Mouse (Mus musculus): ENCODE measurements around the gene Gm26965. TPM values are rescaled to one million over a fixed set of nuclear protein-coding genes. Genes with fewer than 3 reads are reported as not detected.
A peak's percentile ranks its signal among the peaks of the same experiment; 100 is the strongest.

Gm26965 gene
- polyA plus RNA-seq, 2 experiments: not detected

- Histone ChIP-seq H3K4me3 (replicated peaks; ENCODE audit: low read length) (peak within 1 kb of the TSS; percentile 55), H3K36me3 (ENCODE audit: control insufficient read depth, insufficient read depth, low read length) (peaks cover 14% of the 10 kb centered on the region), H3K9ac (ENCODE audit: low read depth, low read length, severe bottlenecking) (peak within 1 kb of the TSS; percentile 61), H3K4me1 (ENCODE audit: control insufficient read depth, insufficient read depth, low read length) (peaks cover 2% of the 10 kb centered on the region; the same call in 1 of the 2 replicates), H3K27me3 (ENCODE audit: control insufficient read depth, insufficient read depth, low read length) (no peaks in the 10 kb centered on the region), H3K27ac (replicated peaks; ENCODE audit: low read depth, low read length) (peak within 1 kb of the TSS; percentile 76), H3K4me2 (replicated peaks; ENCODE audit: low read depth, low read length, severe bottlenecking) (peak within 1 kb of the TSS; percentile 64), H3K9me3 (ENCODE audit: control insufficient read depth, low read length) (no peaks in the 10 kb centered on the region)
- WGBS: under 1% methylated on average over 20 of the region's 20 CpGs
- ATAC-seq (ENCODE audit: low FRiP score, low read depth): peak; percentile 96
- DNase-seq (ENCODE audit: low spot score): peak; percentile 89
- TF ChIP-seq POLR2A (IDR thresholded peaks at IDR 0.05; ENCODE audit: borderline replicate concordance, extremely low read depth, insufficient read depth, insufficient read length): 0 out of 2 replicates have a peak, but pooled peaks have one; percentile 18
These were observed 74.6 kb downstream of the Gm26965 start, which contains the start of gene Zfp874a for GRCm38 (mm10) chr13:67451172-67452020. TSS of gene Zfp874a (minus strand) at chr13:67451624.

Other genes with a start within 250 kb of the Gm26965 start
- 1.5 and 2.0 TPM in 2 replicates for gene Zfp458, start 247.7 kb downstream of the Gm26965 start, polyA plus RNA-seq (2012; rRNA removed)
- gene Zfp458, start 247.7 kb downstream of the Gm26965 start, polyA plus RNA-seq (2014; fragmentation: Nextera tagmentation; extraction: Ambion mirVana): 1.6 and 2.5 TPM in 2 replicates
- gene Zfp457, start 219.7 kb downstream of the Gm26965 start, polyA plus RNA-seq (2012; rRNA removed): 1.3 and 1.6 TPM in 2 replicates
- gene Zfp457, start 219.7 kb downstream of the Gm26965 start, polyA plus RNA-seq (2014; fragmentation: Nextera tagmentation; extraction: Ambion mirVana): 0.54 and 0.85 TPM in 2 replicates
- 3.3 and 4.1 TPM in 2 replicates for gene Zfp595, start 193.6 kb downstream of the Gm26965 start, polyA plus RNA-seq (2012; rRNA removed)
- 3.1 and 3.8 TPM in 2 replicates for gene Zfp595, start 193.6 kb downstream of the Gm26965 start, polyA plus RNA-seq (2014; fragmentation: Nextera tagmentation; extraction: Ambion mirVana)
- gene Gm28044, start 165.6 kb downstream of the Gm26965 start, polyA plus RNA-seq (2012; rRNA removed): not detected in 2 replicates
- not detected in 2 replicates for gene Gm28044, start 165.6 kb downstream of the Gm26965 start, polyA plus RNA-seq (2014; fragmentation: Nextera tagmentation; extraction: Ambion mirVana)
- 0.95 and 0.99 TPM in 2 replicates for gene Zfp953, start 165.5 kb downstream of the Gm26965 start, polyA plus RNA-seq (2012; rRNA removed)
- gene Zfp953, start 165.5 kb downstream of the Gm26965 start, polyA plus RNA-seq (2014; fragmentation: Nextera tagmentation; extraction: Ambion mirVana): 1.4 and 1.5 TPM in 2 replicates
- 0.15 and 0.38 TPM in 2 replicates for gene Gm28041, start 150.4 kb downstream of the Gm26965 start, polyA plus RNA-seq (2012; rRNA removed)
- 0.68 and 0.87 TPM in 2 replicates for gene Gm28041, start 150.4 kb downstream of the Gm26965 start, polyA plus RNA-seq (2014; fragmentation: Nextera tagmentation; extraction: Ambion mirVana)
- gene Zfp456, start 150.3 kb downstream of the Gm26965 start, polyA plus RNA-seq (2012; rRNA removed): 0.73 and 1.1 TPM in 2 replicates
- gene Zfp456, start 150.3 kb downstream of the Gm26965 start, polyA plus RNA-seq (2014; fragmentation: Nextera tagmentation; extraction: Ambion mirVana): 1.7 and 2.7 TPM in 2 replicates
- gene Zfp429, start 126.3 kb downstream of the Gm26965 start, polyA plus RNA-seq (2012; rRNA removed): 6.1 and 7.9 TPM in 2 replicates
- gene Zfp429, start 126.3 kb downstream of the Gm26965 start, polyA plus RNA-seq (2014; fragmentation: Nextera tagmentation; extraction: Ambion mirVana): 4.8 and 7.0 TPM in 2 replicates
- gene Zfp459, start 104.7 kb downstream of the Gm26965 start, polyA plus RNA-seq (2012; rRNA removed): 0.53 and 0.72 TPM in 2 replicates
- 1.2 and 1.3 TPM in 2 replicates for gene Zfp459, start 104.7 kb downstream of the Gm26965 start, polyA plus RNA-seq (2014; fragmentation: Nextera tagmentation; extraction: Ambion mirVana)
- gene Zfp874a, start 74.5 kb downstream of the Gm26965 start, polyA plus RNA-seq (2012; rRNA removed): 3.8 and 5.5 TPM in 2 replicates
- 9.9 and 10.8 TPM in 2 replicates for gene Zfp874a, start 74.5 kb downstream of the Gm26965 start, polyA plus RNA-seq (2014; fragmentation: Nextera tagmentation; extraction: Ambion mirVana)
- 3.9 and 4.3 TPM in 2 replicates for gene Zfp874b, start 41.9 kb downstream of the Gm26965 start, polyA plus RNA-seq (2012; rRNA removed)
- gene Zfp874b, start 41.9 kb downstream of the Gm26965 start, polyA plus RNA-seq (2014; fragmentation: Nextera tagmentation; extraction: Ambion mirVana): 2.6 and 3.3 TPM in 2 replicates
- gene Zfp58, start 25.6 kb downstream of the Gm26965 start, polyA plus RNA-seq (2012; rRNA removed): 4.9 and 7.7 TPM in 2 replicates
- gene Zfp58, start 25.6 kb downstream of the Gm26965 start, polyA plus RNA-seq (2014; fragmentation: Nextera tagmentation; extraction: Ambion mirVana): 15.1 and 15.3 TPM in 2 replicates
- 15.3 and 15.4 TPM in 2 replicates for gene Zfp87, start within 50 bp of the Gm26965 start, polyA plus RNA-seq (2012; rRNA removed)
- 26.7 and 27.0 TPM in 2 replicates for gene Zfp87, start within 50 bp of the Gm26965 start, polyA plus RNA-seq (2014; fragmentation: Nextera tagmentation; extraction: Ambion mirVana)
- 6.3 and 8.0 TPM in 2 replicates for gene Zfp748, start 27.7 kb upstream of the Gm26965 start, polyA plus RNA-seq (2012; rRNA removed)
- 12.9 and 16.1 TPM in 2 replicates for gene Zfp748, start 27.7 kb upstream of the Gm26965 start, polyA plus RNA-seq (2014; fragmentation: Nextera tagmentation; extraction: Ambion mirVana)
- 2.1 and 3.0 TPM in 2 replicates for gene Zfp729b, start 83.6 kb upstream of the Gm26965 start, polyA plus RNA-seq (2012; rRNA removed)
- 5.2 and 6.1 TPM in 2 replicates for gene Zfp729b, start 83.6 kb upstream of the Gm26965 start, polyA plus RNA-seq (2014; fragmentation: Nextera tagmentation; extraction: Ambion mirVana)
- gene Gm49345, start 111.6 kb upstream of the Gm26965 start, polyA plus RNA-seq (2012; rRNA removed): not detected in 2 replicates
- not detected in 2 replicates for gene Gm49345, start 111.6 kb upstream of the Gm26965 start, polyA plus RNA-seq (2014; fragmentation: Nextera tagmentation; extraction: Ambion mirVana)
- gene Zfp729a, start 111.6 kb upstream of the Gm26965 start, polyA plus RNA-seq (2012; rRNA removed): 2.9 and 3.5 TPM in 2 replicates
- 5.1 and 5.4 TPM in 2 replicates for gene Zfp729a, start 111.6 kb upstream of the Gm26965 start, polyA plus RNA-seq (2014; fragmentation: Nextera tagmentation; extraction: Ambion mirVana)
- 9.8 and 10.3 TPM in 2 replicates for gene Zfp738, start 160.9 kb upstream of the Gm26965 start, polyA plus RNA-seq (2012; rRNA removed)
- gene Zfp738, start 160.9 kb upstream of the Gm26965 start, polyA plus RNA-seq (2014; fragmentation: Nextera tagmentation; extraction: Ambion mirVana): 11.5 and 11.8 TPM in 2 replicates
- 3.9 and 6.1 TPM in 2 replicates for gene Zfp65, start 203.0 kb upstream of the Gm26965 start, polyA plus RNA-seq (2012; rRNA removed)
- 2.8 and 3.1 TPM in 2 replicates for gene Zfp65, start 203.0 kb upstream of the Gm26965 start, polyA plus RNA-seq (2014; fragmentation: Nextera tagmentation; extraction: Ambion mirVana)
- 2.9 and 3.8 TPM in 2 replicates for gene Zfp85, start 229.1 kb upstream of the Gm26965 start, polyA plus RNA-seq (2012; rRNA removed)
- 3.8 and 6.3 TPM in 2 replicates for gene Zfp85, start 229.1 kb upstream of the Gm26965 start, polyA plus RNA-seq (2014; fragmentation: Nextera tagmentation; extraction: Ambion mirVana)